Mouse (Mus musculus): ENCODE results near the gene Cfap221. TPM values are rescaled to one million over a fixed set of nuclear protein-coding genes. Genes with fewer than 3 reads are reported as not detected.
A peak's percentile ranks its signal among the peaks of the same experiment; 100 is the strongest.

The Cfap221 gene
- total and polyA plus RNA-seq, 2 experiments from 2014 or later = not detected

- TF ChIP-seq EP300 (IDR thresholded peaks at IDR 0.05; ENCODE audit: low read depth) = no peak
- TF ChIP-seq CTCF (IDR thresholded peaks at IDR 0.05; ENCODE audit: low read depth) = peak; percentile 15; the same call in 1 of the 2 replicates
- H3K4me1 ChIP-seq (ENCODE audit: control insufficient read depth, insufficient read depth) = no peaks in the 10 kb centered on the region
- no peak overlapping the region for H3K4me2 ChIP-seq (ENCODE audit: low read depth, low read length)
- no peaks in the 10 kb centered on the region for H3K9me3 ChIP-seq (replicated peaks; ENCODE audit: control insufficient read depth, low read length)
- no peak overlapping the region for H3K4me3 ChIP-seq (ENCODE audit: low read depth, low read length)
- DNase-seq (ENCODE audit: low spot score) (no peak), ATAC-seq (ENCODE audit: insufficient read depth, low read depth) (no peak)
- no peaks in the 10 kb centered on the region for H3K36me3 ChIP-seq (replicated peaks; ENCODE audit: control insufficient read depth, insufficient read depth, low read length)
- no peak overlapping the region for H3K27ac ChIP-seq (ENCODE audit: low read depth)
- WGBS = 27% methylated on average over 12 of the region's 12 CpGs
- H3K27me3 ChIP-seq (ENCODE audit: control insufficient read depth, insufficient read depth, low read length) = no peaks in the 10 kb centered on the region
- no peak overlapping the region for H3K9ac ChIP-seq (replicated peaks; ENCODE audit: low read depth, low read length)
These were observed 31.1 kb downstream of the Cfap221 start for GRCm38 (mm10) chr1:119965804-119966514.

DNA sequence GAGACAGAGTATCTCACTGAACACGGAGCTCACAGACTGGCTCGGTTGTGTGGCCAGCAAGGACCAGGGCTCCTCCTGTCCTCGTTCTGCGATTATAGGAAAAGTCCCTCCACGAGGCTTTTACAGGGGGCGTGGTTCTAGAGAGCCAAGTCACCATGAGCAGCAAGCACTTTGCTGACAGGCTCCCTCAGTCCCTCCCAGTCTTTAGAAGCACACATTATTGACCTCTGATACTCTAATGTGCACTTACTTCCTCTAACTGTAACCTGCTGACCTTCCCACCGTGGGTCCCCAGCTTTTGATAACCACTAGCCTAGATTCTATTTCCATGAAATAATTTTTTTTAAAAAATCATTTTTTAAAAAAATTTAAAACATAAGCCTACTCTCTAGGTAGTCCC lies 37.1 kb downstream of the Cfap221 start:
- Histone ChIP-seq H3K4me1 (ENCODE audit: control insufficient read depth, insufficient read depth) (no peaks in the 10 kb centered on the region), H3K4me3 (ENCODE audit: low read depth, low read length) (no peak overlapping the region), H3K9ac (replicated peaks; ENCODE audit: low read depth, low read length) (no peak overlapping the region), H3K4me2 (ENCODE audit: low read depth, low read length) (no peak overlapping the region), H3K9me3 (replicated peaks; ENCODE audit: control insufficient read depth, low read length) (no peaks in the 10 kb centered on the region), H3K27me3 (ENCODE audit: control insufficient read depth, insufficient read depth, low read length) (no peaks in the 10 kb centered on the region), H3K36me3 (replicated peaks; ENCODE audit: control insufficient read depth, insufficient read depth, low read length) (no peaks in the 10 kb centered on the region), H3K27ac (ENCODE audit: low read depth) (no peak overlapping the region)
- TF ChIP-seq CTCF (IDR thresholded peaks at IDR 0.05; ENCODE audit: low read depth) = no peak
- TF ChIP-seq EP300 (IDR thresholded peaks at IDR 0.05; ENCODE audit: low read depth) = no peak
- 53% methylated on average over 7 of the region's 7 CpGs for WGBS
- no peak for DNase-seq (ENCODE audit: low spot score)
- ATAC-seq (ENCODE audit: insufficient read depth, low read depth) = no peak

DNA sequence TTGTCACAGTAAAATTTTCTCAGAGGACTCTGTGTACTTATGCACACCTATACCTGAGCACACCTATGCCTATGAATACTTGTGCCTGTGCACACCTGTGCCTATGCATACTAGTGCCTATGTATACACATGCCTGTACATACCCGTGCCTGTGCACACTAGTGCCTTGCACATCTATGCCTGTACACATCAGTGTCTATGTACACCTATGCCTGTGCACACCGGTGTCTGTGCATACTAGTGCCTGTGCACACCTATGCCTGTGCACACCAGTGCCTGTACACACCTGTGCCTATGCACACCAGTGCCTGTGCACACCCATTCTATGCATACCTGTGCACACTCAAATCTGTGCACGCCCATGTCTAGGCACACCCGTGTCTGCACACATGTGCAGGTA lies 37.6 kb downstream of the Cfap221 start:
- Histone ChIP-seq H3K4me2 (ENCODE audit: low read depth, low read length) (no peak overlapping the region), H3K36me3 (replicated peaks; ENCODE audit: control insufficient read depth, insufficient read depth, low read length) (no peaks in the 10 kb centered on the region), H3K9me3 (replicated peaks; ENCODE audit: control insufficient read depth, low read length) (no peaks in the 10 kb centered on the region), H3K27me3 (ENCODE audit: control insufficient read depth, insufficient read depth, low read length) (no peaks in the 10 kb centered on the region), H3K9ac (replicated peaks; ENCODE audit: low read depth, low read length) (no peak overlapping the region), H3K4me3 (ENCODE audit: low read depth, low read length) (no peak overlapping the region), H3K27ac (ENCODE audit: low read depth) (no peak overlapping the region), H3K4me1 (ENCODE audit: control insufficient read depth, insufficient read depth) (no peaks in the 10 kb centered on the region)
- ATAC-seq (ENCODE audit: insufficient read depth, low read depth) (no peak), DNase-seq (ENCODE audit: low spot score) (no peak)
- TF ChIP-seq CTCF (IDR thresholded peaks at IDR 0.05; ENCODE audit: low read depth) (no peak), EP300 (IDR thresholded peaks at IDR 0.05; ENCODE audit: low read depth) (no peak)
- WGBS = 86% methylated on average over 4 of the region's 4 CpGs

DNA sequence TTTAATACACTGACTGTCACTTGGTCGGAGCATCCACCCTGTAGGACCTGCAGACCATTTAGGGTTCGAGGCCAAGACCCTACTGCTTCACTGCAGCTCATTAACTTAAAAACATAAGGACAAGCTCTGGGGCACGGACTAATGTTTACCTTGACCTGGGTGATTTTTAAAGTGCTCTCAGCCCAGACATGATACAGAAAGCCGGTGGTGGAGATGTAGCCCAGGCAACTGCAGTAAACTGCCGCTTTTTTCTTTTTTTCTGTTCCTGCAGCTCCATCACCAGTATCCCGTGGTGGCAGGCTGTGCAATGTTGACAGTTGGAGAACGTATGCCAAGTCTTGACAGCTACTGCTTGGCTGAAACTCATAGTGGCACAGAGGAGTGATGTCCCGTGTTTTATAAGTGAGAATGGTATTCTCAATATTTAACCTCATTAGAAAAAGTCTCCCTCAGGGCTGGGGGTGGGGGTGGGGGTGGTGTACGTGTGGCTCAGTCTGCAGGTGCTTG lies 39.3 kb downstream of the Cfap221 start:
- H3K9me3 ChIP-seq (replicated peaks; ENCODE audit: control insufficient read depth, low read length) = no peaks in the 10 kb centered on the region
- 51% methylated on average over 9 of the region's 9 CpGs for whole genome bisulfite sequencing
- no peak overlapping the region for H3K4me3 ChIP-seq (ENCODE audit: low read depth, low read length)
- no peak overlapping the region for H3K27ac ChIP-seq (ENCODE audit: low read depth)
- H3K9ac ChIP-seq (replicated peaks; ENCODE audit: low read depth, low read length) = no peak overlapping the region
- H3K4me1 ChIP-seq (ENCODE audit: control insufficient read depth, insufficient read depth) = no peaks in the 10 kb centered on the region
- ATAC-seq (ENCODE audit: insufficient read depth, low read depth) = no peak
- TF ChIP-seq CTCF (IDR thresholded peaks at IDR 0.05; ENCODE audit: low read depth) = no peak
- no peak for TF ChIP-seq EP300 (IDR thresholded peaks at IDR 0.05; ENCODE audit: low read depth)
- H3K27me3 ChIP-seq (ENCODE audit: control insufficient read depth, insufficient read depth, low read length) = no peaks in the 10 kb centered on the region
- H3K36me3 ChIP-seq (replicated peaks; ENCODE audit: control insufficient read depth, insufficient read depth, low read length) = no peaks in the 10 kb centered on the region
- no peak for DNase-seq (ENCODE audit: low spot score)
- no peak overlapping the region for H3K4me2 ChIP-seq (ENCODE audit: low read depth, low read length)

DNA sequence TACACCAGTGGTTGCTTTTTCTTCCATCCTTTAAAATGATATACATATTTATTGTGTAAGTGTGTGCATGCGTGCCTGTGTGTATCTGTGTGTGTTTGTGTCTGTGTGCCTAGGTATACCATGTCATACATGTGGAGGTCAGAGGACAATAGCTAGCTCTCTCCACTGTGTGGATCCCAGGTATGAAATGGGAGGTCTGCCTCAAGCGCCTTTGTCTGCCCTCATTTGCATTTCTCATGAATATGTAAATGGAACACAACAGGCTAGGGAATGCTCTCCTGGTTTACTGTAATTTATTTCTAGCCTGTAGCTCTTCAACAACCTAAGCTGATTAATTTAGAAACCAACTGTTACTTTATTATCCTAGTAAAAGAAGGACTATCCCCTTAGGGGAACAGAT lies 42.4 kb downstream of the Cfap221 start:
- Histone ChIP-seq H3K27ac (ENCODE audit: low read depth) (no peak overlapping the region), H3K4me2 (ENCODE audit: low read depth, low read length) (no peak overlapping the region), H3K36me3 (replicated peaks; ENCODE audit: control insufficient read depth, insufficient read depth, low read length) (no peaks in the 10 kb centered on the region), H3K27me3 (ENCODE audit: control insufficient read depth, insufficient read depth, low read length) (no peaks in the 10 kb centered on the region), H3K9ac (replicated peaks; ENCODE audit: low read depth, low read length) (no peak overlapping the region), H3K9me3 (replicated peaks; ENCODE audit: control insufficient read depth, low read length) (no peaks in the 10 kb centered on the region), H3K4me1 (ENCODE audit: control insufficient read depth, insufficient read depth) (no peaks in the 10 kb centered on the region), H3K4me3 (ENCODE audit: low read depth, low read length) (no peak overlapping the region)
- TF ChIP-seq EP300 (IDR thresholded peaks at IDR 0.05; ENCODE audit: low read depth) (no peak), CTCF (IDR thresholded peaks at IDR 0.05; ENCODE audit: low read depth) (no peak)
- 72% methylated on average over 2 of the region's 2 CpGs for WGBS
- ATAC-seq (ENCODE audit: insufficient read depth, low read depth) (no peak), DNase-seq (ENCODE audit: low spot score) (no peak)

GRCm38 (mm10) chr1:119953456-119953855 lies 43.6 kb downstream of the Cfap221 start:
- DNase-seq (ENCODE audit: low spot score) (no peak), ATAC-seq (ENCODE audit: insufficient read depth, low read depth) (no peak)
- Histone ChIP-seq H3K9me3 (replicated peaks; ENCODE audit: control insufficient read depth, low read length) (no peaks in the 10 kb centered on the region), H3K4me3 (ENCODE audit: low read depth, low read length) (no peak overlapping the region), H3K27me3 (ENCODE audit: control insufficient read depth, insufficient read depth, low read length) (no peaks in the 10 kb centered on the region), H3K9ac (replicated peaks; ENCODE audit: low read depth, low read length) (no peak overlapping the region), H3K27ac (ENCODE audit: low read depth) (no peak overlapping the region), H3K4me2 (ENCODE audit: low read depth, low read length) (no peak overlapping the region), H3K36me3 (replicated peaks; ENCODE audit: control insufficient read depth, insufficient read depth, low read length) (no peaks in the 10 kb centered on the region), H3K4me1 (ENCODE audit: control insufficient read depth, insufficient read depth) (no peaks in the 10 kb centered on the region)
- TF ChIP-seq CTCF (IDR thresholded peaks at IDR 0.05; ENCODE audit: low read depth) = no peak
- TF ChIP-seq EP300 (IDR thresholded peaks at IDR 0.05; ENCODE audit: low read depth) = no peak
- WGBS = 77% methylated on average over 9 of the region's 9 CpGs
